Mouse (Mus musculus): ENCODE results near the gene Aph1a. TPM values are rescaled to one million over a fixed set of nuclear protein-coding genes. Genes with fewer than 3 reads are reported as not detected.
A peak's percentile ranks its signal among the peaks of the same experiment; 100 is the strongest.
"Not testable (repeated sequence)": the region's sequence is repeated elsewhere in the genome, so short reads cannot be mapped to it uniquely, and the experiment has no call there.

Aph1a gene
- total RNA-seq, 2 experiments from 2014 or later: 110 to 120 TPM

- intact Hi-C loops (cut with DNase I): loop anchor here (1.0 to 2.0 kb wide), 2 partner anchors 23 to 45 kb away; no protein-coding TSS in a partner anchor
- DNase-seq (ENCODE audit: low spot score): no peak
Observed at GRCm38 (mm10) chr3:95905940-95906492, 12.2 kb downstream of the Aph1a start.

GRCm38 (mm10) chr3:95906860-95907259 is 13.1 kb downstream of the Aph1a start:
- no peak for DNase-seq (ENCODE audit: low spot score)
- intact Hi-C loops (cut with DNase I): loop anchor here (1.0 to 2.0 kb wide), 2 partner anchors 24 to 46 kb away; no protein-coding TSS in a partner anchor

- no peak for DNase-seq (ENCODE audit: low spot score)
- intact Hi-C loops (cut with DNase I): loop anchor here (2.0 kb wide), 1 partner anchor 47 kb away; no protein-coding TSS in a partner anchor
Observed at GRCm38 (mm10) chr3:95907613-95908012, 13.8 kb downstream of the Aph1a start.

GRCm38 (mm10) chr3:95914706-95915105 is 20.9 kb downstream of the Aph1a start:
- intact Hi-C loops (cut with DNase I): no loop called here
- DNase-seq (ENCODE audit: low spot score): no peak

- intact Hi-C loops (cut with DNase I): no loop called here
Observed at GRCm38 (mm10) chr3:95916760-95917159, 23.0 kb downstream of the Aph1a start.

GRCm38 (mm10) chr3:95920532-95920931 is 26.8 kb downstream of the Aph1a start:
- DNase-seq (ENCODE audit: low spot score); intact Hi-C loops (cut with DNase I): not testable (repeated sequence)

More at GRCm38 (mm10) chr3:95916760-95917159, 23.0 kb downstream of the Aph1a start:
- DNase-seq (ENCODE audit: low spot score): no peak

- DNase-seq (ENCODE audit: low spot score); intact Hi-C loops (cut with DNase I): not testable (repeated sequence)
Observed at GRCm38 (mm10) chr3:95923429-95923828, 29.7 kb downstream of the Aph1a start.

- DNase-seq (ENCODE audit: low spot score): no peak
- intact Hi-C loops (cut with DNase I): no loop called here
Observed at GRCm38 (mm10) chr3:95924185-95924584, 30.4 kb downstream of the Aph1a start.

- intact Hi-C loops (cut with DNase I): no loop called here
Observed at GRCm38 (mm10) chr3:95925087-95925486, 31.3 kb downstream of the Aph1a start.

GRCm38 (mm10) chr3:95928261-95928657 is 34.5 kb downstream of the Aph1a start:
- DNase-seq (ENCODE audit: low spot score): no peak
- intact Hi-C loops (cut with DNase I): loop anchor here (2.0 kb wide), 1 partner anchor 23 kb away; no protein-coding TSS in a partner anchor

More at GRCm38 (mm10) chr3:95925087-95925486, 31.3 kb downstream of the Aph1a start:
- no peak for DNase-seq (ENCODE audit: low spot score)

- peak; percentile 97 for DNase-seq (ENCODE audit: low spot score)
- intact Hi-C loops (cut with DNase I): loop anchor here (2.0 kb wide), 1 partner anchor 22 kb away; no protein-coding TSS in a partner anchor
Observed at GRCm38 (mm10) chr3:95928658-95929503, 35.1 kb downstream of the Aph1a start, which contains the start of gene Anp32e. TSS of gene Anp32e (plus strand) at chr3:95929246.

- intact Hi-C loops (cut with DNase I): loop anchor here (2.0 kb wide), 1 partner anchor 21 kb away; no protein-coding TSS in a partner anchor
- no peak for DNase-seq (ENCODE audit: low spot score)
Observed at GRCm38 (mm10) chr3:95929581-95930470, 36.1 kb downstream of the Aph1a start.

GRCm38 (mm10) chr3:95930471-95930789 is 36.7 kb downstream of the Aph1a start:
- no peak for DNase-seq (ENCODE audit: low spot score)
- intact Hi-C loops (cut with DNase I): no loop called here

- intact Hi-C loops (cut with DNase I): no loop called here
- no peak for DNase-seq (ENCODE audit: low spot score)
Observed at GRCm38 (mm10) chr3:95931471-95931870, 37.7 kb downstream of the Aph1a start.

- no peak for DNase-seq (ENCODE audit: low spot score)
- intact Hi-C loops (cut with DNase I): no loop called here
Observed at GRCm38 (mm10) chr3:95932157-95932556, 38.4 kb downstream of the Aph1a start.

- no peak for DNase-seq (ENCODE audit: low spot score)
- intact Hi-C loops (cut with DNase I): no loop called here
Observed at GRCm38 (mm10) chr3:95932566-95932965, 38.8 kb downstream of the Aph1a start.

- no peak for DNase-seq (ENCODE audit: low spot score)
- intact Hi-C loops (cut with DNase I): no loop called here
Observed at GRCm38 (mm10) chr3:95933111-95933750, 39.5 kb downstream of the Aph1a start.

GRCm38 (mm10) chr3:95934448-95934847 is 40.7 kb downstream of the Aph1a start:
- no peak for DNase-seq (ENCODE audit: low spot score)
- intact Hi-C loops (cut with DNase I): no loop called here

GRCm38 (mm10) chr3:95938217-95938616 is 44.4 kb downstream of the Aph1a start:
- DNase-seq (ENCODE audit: low spot score): no peak
- intact Hi-C loops (cut with DNase I): no loop called here

Measured in heart, postnatal 25 days (tissue).